Mouse (Mus musculus) ES-Bruce4 (cell line): ENCODE results near the gene Lrch4.

Experiments
- CTCF ChIP-seq: IDR thresholded peaks from one replicate; pipeline ENCODE4 v1.8.1; 2011; ENCODE audit warnings: low read depth, low read length
- EP300 ChIP-seq: IDR thresholded peaks from 2 replicates; pipeline ENCODE4 v1.6.1; 2011; ENCODE audit warnings: low read depth, low read length; ENCODE audit not compliant: insufficient read depth
- POLR2A ChIP-seq: IDR thresholded peaks from one replicate; pipeline ENCODE4 v1.8.1; 2011; ENCODE audit warnings: low read length; ENCODE audit not compliant: insufficient read depth

DNA sequence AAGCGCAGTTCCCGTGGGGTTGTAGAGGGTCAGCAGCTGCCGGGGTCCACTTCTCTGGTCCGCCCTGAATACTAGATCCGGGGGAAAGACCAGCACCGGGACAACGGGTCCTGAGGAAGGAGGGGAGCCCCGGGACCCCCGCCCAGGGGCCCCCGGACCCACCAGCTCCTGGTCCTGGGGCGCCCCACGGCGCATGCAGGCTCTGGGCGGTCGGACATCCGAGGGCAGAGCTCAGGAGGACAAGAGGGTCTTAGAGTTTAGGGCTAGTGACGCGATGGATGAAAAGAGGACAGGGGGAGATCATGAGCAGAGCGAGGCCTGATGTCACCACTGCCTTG, 28.7 kb upstream of the Lrch4 start:
- TF ChIP-seq EP300 (0 out of 2 replicates have a peak, but pooled peaks have one; percentile 14), POLR2A (peak; percentile 40), CTCF (no peak)
